Mouse (Mus musculus): ENCODE data around the gene Hoxc11. TPM values are rescaled to one million over a fixed set of nuclear protein-coding genes. Genes with fewer than 3 reads are reported as not detected.

The Hoxc11 gene
- total and polyA plus RNA-seq, 3 experiments, result not detected

- Histone ChIP-seq H3K27me3 (ENCODE audit: control insufficient read depth in 1 of 2, insufficient read depth in 2 of 2, low read length in 2 of 2) (no peaks in the 10 kb centered on the region), H3K9ac (ENCODE audit: control insufficient read depth, low read depth, low read length, poor library complexity, severe bottlenecking) (peak overlapping the region; percentile 23; the same call in 1 of the 2 replicates), H3K4me1 (ENCODE audit: control insufficient read depth in 1 of 2, insufficient read depth in 2 of 2, low read length in 2 of 2) (peaks cover 12 to 19% of the 10 kb centered on the region in 2 experiments), H3K9me3 (replicated peaks; ENCODE audit: insufficient read depth, low read length) (no peaks in the 10 kb centered on the region), H3K4me3 (ENCODE audit: control insufficient read depth in 1 of 2, insufficient read depth in 1 of 2, low read depth in 2 of 2, low read length in 2 of 2) (peak overlapping the region in 1 of 2 experiments; percentile 10; a peak in 2 of 4 replicates), H3K27ac (ENCODE audit: control insufficient read depth, low read depth, low read length) (no peak overlapping the region), H3K79me2 (ENCODE audit: control insufficient read depth, insufficient read depth, low read length, poor library complexity) (peaks cover 35% of the 10 kb centered on the region), H3K36me3 (ENCODE audit: control insufficient read depth in 1 of 2, insufficient read depth in 2 of 2, low read length in 2 of 2) (peaks cover 0 to 18% of the 10 kb centered on the region in 2 experiments; a peak in 2 of 4 replicates)
- DNase-seq (ENCODE audit: low read depth, low spot score), result peak; percentile 72
- no peak for TF ChIP-seq MAZ (IDR thresholded peaks at IDR 0.05; ENCODE audit: low read depth, low read length)
- TF ChIP-seq MYC (IDR thresholded peaks at IDR 0.05; ENCODE audit: low read depth, low read length), result no peak
- TF ChIP-seq ZC3H11A (IDR thresholded peaks at IDR 0.05; ENCODE audit: low read depth, low read length), result peak; percentile 39; the same call in 1 of the 2 replicates
- TF ChIP-seq RAD21 (IDR thresholded peaks at IDR 0.05; ENCODE audit: low read depth, low read length), result peak; percentile 41
- TF ChIP-seq SIN3A (IDR thresholded peaks at IDR 0.05; ENCODE audit: low read length), result peak; percentile 63
- no peak for TF ChIP-seq TCF12 (IDR thresholded peaks at IDR 0.05; ENCODE audit: low read depth, low read length)
- TF ChIP-seq HCFC1 (IDR thresholded peaks at IDR 0.05; ENCODE audit: low read depth, low read length), result 0 out of 2 replicates have a peak, but pooled peaks have one; percentile 23
- TF ChIP-seq TBP (IDR thresholded peaks at IDR 0.05; ENCODE audit: low read depth, low read length), result no peak
- TF ChIP-seq ZNF384 (IDR thresholded peaks at IDR 0.05; ENCODE audit: low read depth, low read length), result 0 out of 2 replicates have a peak, but pooled peaks have one; percentile 15
- TF ChIP-seq ETS1 (IDR thresholded peaks at IDR 0.05; ENCODE audit: low read depth, low read length), result no peak
- TF ChIP-seq KAT2A (conservative IDR thresholded peaks at IDR 0.05; ENCODE audit: low read depth, low read length), result no peak
- TF ChIP-seq GABPA (IDR thresholded peaks at IDR 0.05; ENCODE audit: low read depth, low read length), result no peak
- TF ChIP-seq USF1 (IDR thresholded peaks at IDR 0.05; ENCODE audit: low read depth, low read length), result no peak
- TF ChIP-seq CTCF (IDR thresholded peaks at IDR 0.05 in 2 of 3, conservative IDR thresholded peaks at IDR 0.05 in 1 of 3; ENCODE audit: control insufficient read depth in 1 of 3, insufficient read depth in 1 of 3, low read depth in 2 of 3, low read length in 3 of 3, poor library complexity in 1 of 3, severe bottlenecking in 1 of 3), result peak in 2 of 3 experiments; percentile 36 to 73; a peak in 3 of 6 replicates
- TF ChIP-seq MEF2A (IDR thresholded peaks at IDR 0.05; ENCODE audit: extremely low read depth, insufficient replicate concordance, low read depth, low read length, poor library complexity, severe bottlenecking), result no peak
- TF ChIP-seq MXI1 (IDR thresholded peaks at IDR 0.05; ENCODE audit: low read depth, low read length), result no peak
- no peak for TF ChIP-seq CHD1 (IDR thresholded peaks at IDR 0.05; ENCODE audit: low read depth, low read length)
- TF ChIP-seq BHLHE40 (IDR thresholded peaks at IDR 0.05; ENCODE audit: borderline replicate concordance, low read depth, low read length), result no peak
- TF ChIP-seq NELFE (IDR thresholded peaks at IDR 0.05; ENCODE audit: low read depth, low read length), result no peak
- TF ChIP-seq SMC3 (IDR thresholded peaks at IDR 0.05; ENCODE audit: low read depth, low read length), result peak; percentile 52
These were observed 16.5 kb downstream of the Hoxc11 start for GRCm38 (mm10) chr15:102970740-102971139.

GRCm38 (mm10) chr15:102972254-102972653 is 18.0 kb downstream of the Hoxc11 start:
- no peak for DNase-seq (ENCODE audit: low read depth, low spot score)
- H3K9ac ChIP-seq (ENCODE audit: control insufficient read depth, low read depth, low read length, poor library complexity, severe bottlenecking), result no peak overlapping the region
- no peak overlapping the region for H3K4me3 ChIP-seq (ENCODE audit: control insufficient read depth in 1 of 2, insufficient read depth in 1 of 2, low read depth in 2 of 2, low read length in 2 of 2)
- peaks cover 12 to 15% of the 10 kb centered on the region in 2 experiments for H3K4me1 ChIP-seq (ENCODE audit: control insufficient read depth in 1 of 2, insufficient read depth in 2 of 2, low read length in 2 of 2)
- H3K27me3 ChIP-seq (ENCODE audit: control insufficient read depth in 1 of 2, insufficient read depth in 2 of 2, low read length in 2 of 2), result no peaks in the 10 kb centered on the region
- peaks cover 43% of the 10 kb centered on the region for H3K79me2 ChIP-seq (ENCODE audit: control insufficient read depth, insufficient read depth, low read length, poor library complexity)
- H3K9me3 ChIP-seq (replicated peaks; ENCODE audit: insufficient read depth, low read length), result no peaks in the 10 kb centered on the region
- no peak for TF ChIP-seq MAX (IDR thresholded peaks at IDR 0.05; ENCODE audit: low read length)
- TF ChIP-seq NELFE (IDR thresholded peaks at IDR 0.05; ENCODE audit: low read depth, low read length), result no peak
- TF ChIP-seq POLR2AphosphoS5 (IDR thresholded peaks at IDR 0.05; ENCODE audit: borderline replicate concordance, low read depth, low read length), result no peak
- no peak for TF ChIP-seq MAFK (IDR thresholded peaks at IDR 0.05; ENCODE audit: borderline replicate concordance, low read depth, low read length)
- no peak for TF ChIP-seq MAZ (IDR thresholded peaks at IDR 0.05; ENCODE audit: low read depth, low read length)
- no peak for TF ChIP-seq ZMIZ1 (IDR thresholded peaks at IDR 0.05; ENCODE audit: low read depth, low read length)
- no peak overlapping the region for H3K27ac ChIP-seq (ENCODE audit: control insufficient read depth, low read depth, low read length)
- peaks cover 0 to 18% of the 10 kb centered on the region in 2 experiments; a peak in 2 of 4 replicates for H3K36me3 ChIP-seq (ENCODE audit: control insufficient read depth in 1 of 2, insufficient read depth in 2 of 2, low read length in 2 of 2)
